Mouse (Mus musculus) liver, embryonic 16.5 days (tissue): ENCODE measurements around the gene Agrp. TPM values are rescaled to one million over a fixed set of nuclear protein-coding genes. Genes with fewer than 3 reads are reported as not detected.
A peak's percentile ranks its signal among the peaks of the same experiment; 100 is the strongest.

Experiments used
- ATAC-seq: fragments of 200-750 bp; cut with Nextera tagmentation; 2 replicates; pipeline ENCODE4 v1.8.0; 2017; ENCODE audit warnings: low read depth, mild to moderate bottlenecking, moderate number of reproducible peaks, moderate library complexity
- H3K27ac ChIP-seq: fragments of 300-500 bp; sonication (generic); 2 replicates; pipeline ENCODE4 v1.5.1; 2014; ENCODE audit warnings: mild to moderate bottlenecking, low read length
- H3K27me3 ChIP-seq: fragments of 300-500 bp; sonication (generic); 2 replicates; pipeline ENCODE4 v1.6.1; 2014; ENCODE audit warnings: low read depth, low read length, mixed read lengths; ENCODE audit not compliant: control insufficient read depth, insufficient read depth
- H3K36me3 ChIP-seq: fragments of 300-500 bp; sonication (generic); 2 replicates; pipeline ENCODE4 v1.6.1; 2014; ENCODE audit warnings: mild to moderate bottlenecking; ENCODE audit not compliant: control insufficient read depth, insufficient read depth
- H3K4me1 ChIP-seq: fragments of 300-500 bp; sonication (generic); 2 replicates; pipeline ENCODE4 v1.6.1; 2014; ENCODE audit warnings: low read depth, low read length, mixed read lengths; ENCODE audit not compliant: control insufficient read depth
- H3K4me2 ChIP-seq: fragments of 300-500 bp; sonication (generic); 2 replicates; pipeline ENCODE4 v1.6.1; 2014; ENCODE audit warnings: low read depth, low read length, mixed read lengths
- H3K4me3 ChIP-seq: fragments of 300-500 bp; sonication (generic); 2 replicates; pipeline ENCODE4 v1.5.1; 2014; ENCODE audit warnings: low read depth, mild to moderate bottlenecking, low read length
- H3K9ac ChIP-seq: fragments of 300-500 bp; sonication (generic); 2 replicates; pipeline ENCODE4 v1.6.1; 2014; ENCODE audit warnings: low read depth, low read length
- H3K9me3 ChIP-seq: fragments of 300-500 bp; sonication (generic); replicated peaks from 2 replicates; pipeline ENCODE4 v1.6.1; 2016; ENCODE audit warnings: low read length; ENCODE audit not compliant: control insufficient read depth
- WGBS: fragments of 180-500 bp; shearing (Covaris S2); extraction: QIAGEN DNeasy Blood & Tissue Kit; methylation state at CpG from one replicate; pipeline ENCODE4 v1.1.7; 2014; ENCODE audit not compliant: insufficient replicate concordance; 5-methylcytosine and 5-hydroxymethylcytosine counted together
- polyA plus RNA-seq: library from polyadenylated mRNA; unstranded; fragments of >200 nt; fragmentation: Nextera tagmentation; extraction: Ambion mirVana; gene quantifications from 2 replicates; pipeline ENCODE4 v1.2.1, GENCODE M21; 2015

Agrp gene
- polyA plus RNA-seq, 1 experiment from 2014 or later = not detected

GRCm38 (mm10) chr8:105618892-105619591, 18.2 kb downstream of the Agrp start:
- no peak overlapping the region for H3K4me3 ChIP-seq
- WGBS = 83% methylated on average over 19 of the region's 19 CpGs
- ATAC-seq = no peak
- peaks cover 7% of the 10 kb centered on the region for H3K36me3 ChIP-seq
- peaks cover 10% of the 10 kb centered on the region for H3K4me1 ChIP-seq
- peaks cover 2% of the 10 kb centered on the region; the same call in 1 of the 2 replicates for H3K27me3 ChIP-seq
- no peak overlapping the region for H3K9ac ChIP-seq
- no peaks in the 10 kb centered on the region for H3K9me3 ChIP-seq
- no peak overlapping the region for H3K27ac ChIP-seq
- H3K4me2 ChIP-seq = no peak overlapping the region

- ATAC-seq = no peak
- WGBS = 76% methylated on average over 5 of the region's 5 CpGs
- no peak overlapping the region for H3K27ac ChIP-seq
Observed at GRCm38 (mm10) chr8:105618279-105618634, 18.9 kb downstream of the Agrp start.

GRCm38 (mm10) chr8:105617451-105618278, 19.5 kb downstream of the Agrp start:
- WGBS = 73% methylated on average over 21 of the region's 21 CpGs
- no peak overlapping the region for H3K4me3 ChIP-seq

More at GRCm38 (mm10) chr8:105618279-105618634, 18.9 kb downstream of the Agrp start:
- Histone ChIP-seq H3K36me3 (peaks cover 7% of the 10 kb centered on the region), H3K4me2 (no peak overlapping the region), H3K4me3 (no peak overlapping the region), H3K4me1 (peaks cover 14% of the 10 kb centered on the region), H3K27me3 (peaks cover 8% of the 10 kb centered on the region), H3K9ac (no peak overlapping the region), H3K9me3 (no peaks in the 10 kb centered on the region)

DNA sequence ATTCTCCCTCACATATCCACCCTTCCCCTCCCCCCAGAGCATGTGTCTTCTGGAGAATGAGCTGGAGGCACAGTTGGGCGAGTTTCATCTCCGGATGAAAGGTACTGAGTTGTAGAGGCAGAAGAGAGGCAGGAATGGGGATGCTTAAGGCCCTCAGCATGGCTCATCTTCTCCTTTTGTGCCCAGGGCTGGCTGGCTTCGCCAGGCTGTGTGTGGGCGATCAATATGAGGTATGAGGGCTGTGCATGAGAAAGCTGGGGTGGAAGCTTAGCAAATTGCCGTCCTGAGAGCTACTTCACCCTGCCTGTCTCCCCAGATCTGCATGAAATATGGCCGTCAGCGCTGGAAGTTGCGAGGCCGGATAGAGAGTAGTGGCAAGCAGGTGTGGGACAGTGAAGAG, 21.3 kb downstream of the Agrp start:
- no peaks in the 10 kb centered on the region for H3K9me3 ChIP-seq
- H3K36me3 ChIP-seq = peaks cover 4% of the 10 kb centered on the region
- no peak overlapping the region for H3K9ac ChIP-seq
- no peak overlapping the region for H3K4me3 ChIP-seq
- peaks cover 18% of the 10 kb centered on the region for H3K4me1 ChIP-seq
- peaks cover 8% of the 10 kb centered on the region for H3K27me3 ChIP-seq
- WGBS = 81% methylated on average over 9 of the region's 9 CpGs
- H3K4me2 ChIP-seq = no peak overlapping the region
- no peak for ATAC-seq
- H3K27ac ChIP-seq = no peak overlapping the region

More at GRCm38 (mm10) chr8:105617451-105618278, 19.5 kb downstream of the Agrp start:
- Histone ChIP-seq H3K4me1 (peaks cover 14% of the 10 kb centered on the region), H3K9ac (no peak overlapping the region), H3K4me2 (no peak overlapping the region), H3K27ac (no peak overlapping the region), H3K9me3 (no peaks in the 10 kb centered on the region), H3K36me3 (peaks cover 7% of the 10 kb centered on the region), H3K27me3 (peaks cover 8% of the 10 kb centered on the region)
- no peak for ATAC-seq

DNA sequence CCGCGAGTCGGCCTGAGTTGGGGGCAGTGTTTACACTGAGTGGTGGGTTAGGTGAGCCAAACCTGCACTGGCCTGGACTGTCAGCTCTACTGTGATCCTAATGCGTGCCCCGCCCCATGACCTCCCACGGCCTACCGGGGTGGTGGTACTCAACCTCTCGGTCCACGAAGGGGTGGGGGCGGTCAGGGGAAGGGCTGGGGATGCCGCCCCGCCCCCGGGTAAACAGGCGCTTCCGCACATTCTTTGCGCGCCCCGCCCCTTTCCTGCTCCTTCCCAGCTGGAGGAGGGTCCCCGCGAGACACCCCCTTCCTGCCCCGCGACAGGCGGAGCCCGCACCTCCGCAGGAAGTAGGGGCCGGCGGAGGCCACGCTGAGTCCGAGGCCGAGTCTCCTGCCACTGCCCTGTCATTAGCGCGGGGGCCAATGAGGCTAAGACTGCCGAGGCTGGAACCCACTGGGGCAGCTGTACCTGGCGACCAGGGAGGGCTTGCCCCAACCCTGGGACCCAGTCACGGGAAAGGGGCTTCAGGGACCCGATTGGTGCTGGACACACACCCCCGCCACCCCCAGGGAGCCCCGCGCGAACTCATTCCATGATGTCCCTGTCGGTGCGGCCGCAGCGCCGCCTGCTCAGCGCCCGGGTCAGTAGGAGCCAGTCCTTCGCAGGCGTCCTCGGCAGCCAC, 23.2 kb downstream of the Agrp start:
- WGBS = 18% methylated on average over 50 of the region's 50 CpGs

GRCm38 (mm10) chr8:105613037-105613436, 24.2 kb downstream of the Agrp start:
- H3K27me3 ChIP-seq = peaks cover 8% of the 10 kb centered on the region
- no peaks in the 10 kb centered on the region for H3K9me3 ChIP-seq
- WGBS = 4% methylated on average over 20 of the region's 20 CpGs
- H3K36me3 ChIP-seq = peaks cover 4% of the 10 kb centered on the region
- peaks cover 45% of the 10 kb centered on the region for H3K4me1 ChIP-seq
- H3K4me3 ChIP-seq = peak overlapping the region; percentile 22
- ATAC-seq = no peak
- peak overlapping the region; percentile 67 for H3K4me2 ChIP-seq
- no peak overlapping the region for H3K9ac ChIP-seq
- H3K27ac ChIP-seq = no peak overlapping the region

More for the DNA sequence above, 23.2 kb downstream of the Agrp start:
- Histone ChIP-seq H3K9ac (peak overlapping the region; percentile 29; the same call in 1 of the 2 replicates), H3K27ac (no peak overlapping the region), H3K4me2 (peak overlapping the region; percentile 67), H3K4me3 (peak overlapping the region; percentile 48), H3K9me3 (no peaks in the 10 kb centered on the region), H3K27me3 (peaks cover 8% of the 10 kb centered on the region), H3K4me1 (peaks cover 37% of the 10 kb centered on the region), H3K36me3 (peaks cover 4% of the 10 kb centered on the region)
- peak; percentile 20; the same call in 1 of the 2 replicates for ATAC-seq

GRCm38 (mm10) chr8:105611836-105612235, 25.4 kb downstream of the Agrp start:
- no peak overlapping the region for H3K27ac ChIP-seq
- H3K4me3 ChIP-seq = no peak overlapping the region
- H3K9ac ChIP-seq = no peak overlapping the region
- no peaks in the 10 kb centered on the region; the same call in 1 of the 2 replicates for H3K36me3 ChIP-seq
- H3K4me2 ChIP-seq = no peak overlapping the region
- H3K4me1 ChIP-seq = peaks cover 57% of the 10 kb centered on the region
- WGBS = 81% methylated on average over 9 of the region's 9 CpGs
- ATAC-seq = no peak
- H3K27me3 ChIP-seq = peaks cover 8% of the 10 kb centered on the region
- no peaks in the 10 kb centered on the region for H3K9me3 ChIP-seq

DNA sequence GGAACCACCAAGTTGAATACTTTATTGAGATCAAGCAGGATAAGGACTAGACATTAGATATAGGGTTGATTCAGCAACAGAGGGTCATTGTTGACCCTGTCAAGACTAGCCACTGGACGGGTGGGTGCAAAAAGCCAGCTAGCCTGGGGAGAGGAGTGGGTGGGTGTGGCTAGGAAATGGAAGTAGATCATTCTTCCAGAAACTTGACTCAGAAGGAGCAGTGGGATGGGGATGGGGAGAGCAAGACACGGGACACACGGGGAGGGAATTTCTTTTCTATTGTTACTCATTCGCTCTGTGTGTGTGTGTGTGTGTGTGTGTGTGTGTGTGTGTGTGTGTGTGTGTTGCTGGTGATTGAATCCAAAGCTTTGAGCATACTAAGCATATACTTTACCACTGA, 27.4 kb downstream of the Agrp start:
- H3K9me3 ChIP-seq = no peaks in the 10 kb centered on the region
- H3K4me2 ChIP-seq = peak overlapping the region; percentile 18
- H3K4me3 ChIP-seq = no peak overlapping the region
- H3K4me1 ChIP-seq = peaks cover 76% of the 10 kb centered on the region
- H3K9ac ChIP-seq = no peak overlapping the region
- 12% methylated on average over 4 of the region's 4 CpGs for WGBS
- peaks cover 8% of the 10 kb centered on the region for H3K27me3 ChIP-seq
- ATAC-seq = no peak
- H3K27ac ChIP-seq = peak overlapping the region; percentile 63
- no peaks in the 10 kb centered on the region for H3K36me3 ChIP-seq
